Mouse (Mus musculus) cerebellum, postnatal 10 days (tissue): Measurements from ENCODE around the gene Ogfod1.

ENCODE experiments used
- DNase-seq, 2 experiments: peaks; one replicate each; pipeline ENCODE4 v3.0.0; 2021; ENCODE audit warnings: mixed read lengths in 2 of 2

Ogfod1 gene

DNA sequence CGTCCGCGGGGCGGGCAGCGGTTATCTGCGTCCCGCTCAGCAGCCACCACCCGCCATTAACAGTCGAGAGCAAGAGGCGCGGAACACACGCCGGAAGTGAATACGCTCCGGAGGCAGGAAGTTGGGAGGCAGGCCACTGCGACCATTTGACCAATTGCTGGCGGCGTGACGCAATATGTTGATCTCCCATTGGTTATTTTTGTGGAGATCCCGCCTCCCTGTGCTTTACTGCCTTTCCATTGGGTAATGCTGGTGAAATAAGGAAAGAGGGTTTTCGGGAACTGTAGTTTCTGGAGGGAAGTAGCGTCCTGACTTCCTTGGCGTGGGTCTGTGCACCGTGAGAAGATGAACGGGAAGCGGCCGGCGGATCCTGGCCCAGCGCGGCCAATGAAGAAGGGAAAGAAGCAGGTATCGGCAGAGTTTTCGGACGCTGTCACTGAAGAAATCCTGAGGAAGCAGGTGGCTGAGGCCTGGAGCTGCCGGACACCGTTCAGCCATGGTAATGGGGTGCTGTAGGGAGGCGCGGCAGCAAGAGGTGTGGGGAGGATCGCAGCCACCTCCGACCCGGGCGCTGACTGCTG lies at the start of gene Ogfod1, which contains the start of gene Nudt21:
Gene Ogfod1, plus strand, starts transcription at position 255 of the 581 bp plus-strand sequence.
Gene Nudt21, minus strand, starts transcription at position 88 of the 581 bp plus-strand sequence.
- DNase-seq, result peak; percentile 97

DNA sequence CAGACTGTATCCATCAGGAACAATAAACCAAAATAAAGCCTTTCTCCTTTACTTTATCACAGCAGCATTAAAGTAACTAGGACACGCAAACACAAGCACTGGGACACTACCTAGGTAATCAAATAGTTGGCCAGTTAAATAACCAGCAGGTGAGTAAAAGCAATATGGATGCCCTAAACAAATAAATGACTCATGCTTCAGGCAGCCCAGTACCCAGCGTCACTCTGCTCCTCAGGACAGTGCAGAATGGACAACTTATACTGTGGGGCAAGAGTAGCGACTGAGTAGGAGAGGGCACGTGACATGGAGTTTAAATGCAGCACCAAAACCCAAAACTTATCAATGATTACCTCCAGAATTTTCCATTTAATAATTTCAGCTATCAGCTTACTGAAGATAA lies 47.3 kb upstream of the Ogfod1 start:
- DNase-seq, result no peak

DNA sequence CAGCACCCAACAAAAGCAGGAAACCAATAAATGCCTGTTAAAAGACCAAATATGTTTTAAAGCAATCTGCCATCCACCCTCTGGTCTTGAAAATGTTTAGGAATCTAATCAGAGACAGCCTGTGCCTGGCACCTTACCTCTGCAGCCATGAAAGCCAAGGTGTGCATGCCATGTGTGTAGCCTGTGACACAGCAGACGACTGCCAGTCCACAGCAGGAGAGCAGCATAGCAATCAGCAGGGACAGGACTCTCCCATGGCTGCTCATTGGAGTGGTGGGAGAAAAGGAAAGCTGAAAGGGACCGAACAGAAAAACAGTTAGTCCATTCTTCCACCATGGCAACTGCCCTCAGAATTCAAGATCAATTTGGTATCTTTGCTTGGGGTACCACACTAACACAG lies 38.0 kb upstream of the Ogfod1 start:
- peak in 1 of 2 experiments; percentile 34 for DNase-seq

DNA sequence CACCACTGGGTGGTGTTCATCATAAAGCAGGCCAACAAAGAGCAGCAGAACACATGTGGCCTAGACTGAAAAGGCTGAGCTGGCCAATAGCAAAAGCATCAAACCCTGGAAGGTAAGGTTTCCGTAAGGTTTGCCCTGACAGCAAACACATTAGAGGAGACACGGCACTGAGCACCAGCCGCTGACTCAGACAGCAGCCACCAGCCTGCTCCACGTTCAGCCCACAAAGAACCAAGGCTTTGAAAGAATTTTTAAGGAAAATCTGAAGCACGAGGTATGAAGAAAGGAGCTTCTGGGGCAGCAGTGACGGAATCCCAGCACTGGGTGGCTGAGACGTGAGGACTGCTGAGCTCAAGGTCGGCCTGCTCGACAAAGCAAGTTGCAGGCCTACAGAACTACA lies 32.9 kb upstream of the Ogfod1 start:
- no peak for DNase-seq

DNA sequence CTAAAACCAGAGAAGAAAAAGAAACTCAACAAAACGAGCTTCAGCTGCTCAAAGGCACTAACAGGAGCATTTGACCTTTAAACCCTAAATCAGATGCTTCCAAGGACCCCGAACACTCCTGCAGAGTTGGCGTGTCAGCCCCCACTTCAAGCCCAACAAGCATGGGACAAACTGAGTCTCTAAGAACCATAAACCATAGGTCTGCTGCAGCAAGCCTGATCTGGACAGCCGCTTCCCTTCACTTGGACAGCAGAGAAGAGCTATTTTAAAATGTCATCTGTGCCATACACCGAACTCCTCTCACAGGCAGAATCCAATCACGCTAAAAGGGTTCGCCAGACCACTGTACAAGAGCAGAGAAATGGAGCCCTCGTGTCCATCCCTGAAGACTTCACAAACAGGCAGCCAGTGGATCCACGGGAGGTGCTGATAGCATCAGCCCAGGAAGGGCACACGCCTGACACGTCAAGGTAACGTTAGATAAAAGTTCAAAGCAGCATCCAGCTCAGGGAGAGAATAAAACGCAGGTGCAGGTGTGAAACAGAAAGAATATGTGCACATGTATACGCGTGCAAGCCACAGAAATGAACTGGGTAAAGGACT lies 27.7 kb upstream of the Ogfod1 start:
- DNase-seq, result no peak

DNA sequence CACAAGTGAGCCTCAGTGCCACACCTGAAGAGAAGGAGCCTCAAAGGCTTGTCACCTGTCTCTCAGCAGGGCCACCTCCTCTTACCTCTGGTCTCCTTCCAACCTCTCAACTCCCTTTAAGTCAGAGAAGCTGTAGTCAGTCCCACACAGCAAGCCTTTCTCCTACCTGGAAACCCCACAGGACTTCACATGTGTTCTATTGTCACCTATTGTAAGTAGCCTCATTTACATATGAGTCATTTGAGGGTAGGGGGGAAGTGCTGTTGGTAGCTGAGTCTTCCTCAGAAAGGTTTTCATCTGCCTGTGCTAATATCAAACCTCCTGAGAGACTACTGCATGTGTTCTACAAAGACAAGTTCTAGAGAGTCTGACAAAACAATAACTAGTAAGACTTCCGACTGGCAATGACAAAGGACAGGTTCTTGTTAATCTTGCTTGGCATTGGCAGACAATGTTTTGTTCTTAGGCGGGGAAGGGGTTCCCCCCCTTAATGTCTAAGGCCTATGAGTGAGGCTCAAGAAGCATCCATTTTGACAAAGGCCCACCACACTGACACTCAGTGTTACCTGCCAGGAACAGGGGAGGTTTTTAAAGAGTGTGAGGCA lies 26.8 kb upstream of the Ogfod1 start:
- no peak for DNase-seq

DNA sequence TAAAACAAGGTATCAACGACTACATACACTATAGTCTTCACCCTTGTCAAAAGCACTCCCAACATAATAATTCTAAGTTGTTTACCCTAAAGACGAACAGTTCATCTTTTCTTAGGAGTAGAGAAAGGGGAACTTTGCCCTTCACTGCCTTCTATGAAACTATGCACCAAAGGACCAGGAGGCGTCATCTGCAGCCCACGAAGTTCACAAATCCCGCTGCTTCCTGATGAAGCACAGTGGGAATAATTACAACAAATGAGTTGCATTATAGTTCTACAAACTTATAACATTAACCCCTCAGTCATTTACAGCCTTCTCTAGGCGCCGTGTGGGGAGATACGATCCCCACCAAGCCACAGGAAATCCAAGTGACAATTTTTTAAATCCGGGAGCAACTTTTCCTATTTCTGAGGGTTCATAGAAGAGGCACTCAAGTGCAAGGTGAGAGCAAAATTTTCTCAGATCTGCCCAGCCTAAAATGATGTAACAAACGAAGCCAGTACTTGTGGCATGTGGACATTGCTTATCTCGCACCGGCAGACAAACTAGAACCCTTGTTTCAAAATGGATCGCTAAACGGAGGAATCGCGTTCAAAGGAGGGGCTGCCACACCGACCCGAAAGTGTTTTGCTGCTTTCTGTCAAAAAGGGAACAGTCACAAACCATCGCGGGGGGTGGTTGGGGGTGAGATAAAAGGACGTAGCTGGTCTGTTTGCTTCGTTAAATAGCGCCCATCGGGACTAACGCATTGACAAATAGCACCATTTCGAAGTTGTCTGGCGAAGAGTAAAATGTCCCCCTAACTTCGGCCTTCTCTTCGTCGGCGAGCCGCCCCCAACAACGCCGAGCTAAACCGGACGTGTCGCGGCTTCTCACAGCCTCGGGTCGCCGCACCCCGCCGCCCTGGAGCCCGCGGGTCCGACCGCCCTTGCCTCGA lies 25.7 kb upstream of the Ogfod1 start:
- no peak for DNase-seq

DNA sequence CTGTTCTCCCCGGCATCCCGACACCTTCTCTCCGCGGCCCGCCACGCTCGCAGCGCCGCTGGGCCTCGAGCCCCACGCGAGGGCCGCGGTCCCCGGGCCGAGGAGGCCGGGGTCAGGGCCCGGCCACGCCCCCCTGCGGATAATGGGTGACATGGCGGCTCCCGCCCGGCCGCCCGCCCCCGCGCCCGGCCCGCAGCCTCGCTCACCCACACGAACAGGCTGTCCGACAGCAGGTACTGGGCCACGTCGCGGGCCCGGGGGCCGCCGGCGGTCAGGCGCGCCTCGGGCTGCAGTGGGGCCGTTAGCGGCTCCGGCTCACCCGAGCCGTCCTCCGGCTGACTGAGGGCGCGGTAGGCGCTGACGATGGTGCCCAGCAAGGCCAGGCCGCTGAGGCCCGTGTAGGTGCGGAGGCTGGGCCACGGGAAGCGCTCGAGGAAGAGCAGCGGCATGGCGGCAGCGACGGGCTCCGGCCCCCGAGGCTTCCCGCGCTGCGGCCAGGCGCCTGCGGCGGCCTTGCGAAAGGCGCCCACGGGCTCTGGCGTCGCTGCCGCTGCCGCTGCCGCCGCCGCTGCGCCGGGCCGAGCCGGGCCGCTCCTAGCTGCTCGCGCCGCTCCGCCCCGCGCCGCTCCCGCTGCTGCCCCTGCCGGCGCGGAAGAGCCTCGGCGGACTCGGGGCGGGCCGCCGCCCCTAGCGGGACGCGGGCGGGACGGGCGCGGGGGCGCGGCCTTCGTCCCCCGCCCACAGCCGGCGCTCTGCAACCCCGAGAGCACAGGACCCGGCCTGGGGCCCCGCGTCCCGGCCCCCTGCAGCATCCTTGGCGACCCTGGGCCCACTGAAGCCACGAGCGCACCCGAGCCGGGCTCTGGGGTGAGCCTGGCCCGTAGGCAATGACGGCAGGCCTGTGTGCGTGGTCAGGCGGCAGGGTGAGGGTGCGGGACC lies 24.7 kb upstream of the Ogfod1 start, which contains the start of gene Amfr:
Gene Amfr, minus strand, starts transcription at position 830 of the 939 bp plus-strand sequence.
- DNase-seq, result peak; percentile 87 to 89

DNA sequence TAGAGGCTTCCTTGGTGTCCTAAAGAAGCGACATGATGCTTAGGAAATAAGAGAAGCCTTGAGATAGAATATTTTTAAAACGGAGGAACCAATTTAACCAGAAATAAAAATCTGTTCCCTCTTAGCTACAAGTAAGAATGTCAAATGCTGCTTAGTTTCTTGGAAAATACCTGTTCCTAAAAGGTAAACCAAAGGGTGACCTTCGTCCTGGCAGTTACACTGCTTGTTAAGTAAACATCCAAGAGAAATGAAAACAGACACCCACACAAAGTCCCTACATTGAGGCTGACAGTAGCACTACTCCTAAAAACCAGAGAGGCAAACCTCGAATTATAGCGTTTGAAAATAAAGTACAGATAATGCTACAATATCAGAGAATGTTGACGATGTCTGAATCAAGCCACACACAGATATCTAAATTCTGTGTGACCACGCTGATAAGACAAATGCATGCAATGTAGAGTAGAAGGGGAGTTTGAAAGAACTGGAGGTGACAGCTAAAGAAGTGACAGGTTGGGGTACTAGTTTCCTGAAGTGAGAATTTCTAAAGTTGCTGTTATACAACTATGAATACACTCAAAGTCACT lies 23.9 kb upstream of the Ogfod1 start:
- DNase-seq, result no peak

DNA sequence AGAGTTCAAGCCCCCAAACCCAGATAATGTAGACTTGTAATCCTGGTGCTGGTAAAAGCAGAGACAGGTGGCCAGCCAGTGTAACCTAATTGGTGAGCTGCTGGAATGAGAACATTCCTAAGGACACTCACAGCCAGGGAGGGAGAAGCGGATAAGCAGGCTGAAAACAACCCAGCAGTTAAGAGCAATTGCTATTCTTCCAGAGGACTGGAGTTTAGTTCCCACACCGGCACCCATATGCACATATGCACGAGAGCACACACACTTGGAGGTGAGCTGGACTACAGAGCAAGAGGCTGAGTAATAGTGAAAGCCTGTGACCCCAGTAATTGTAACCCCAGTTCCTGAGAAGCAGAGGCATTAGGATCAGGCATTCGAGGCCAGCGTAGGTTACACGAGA lies 13.1 kb upstream of the Ogfod1 start:
- no peak for DNase-seq

DNA sequence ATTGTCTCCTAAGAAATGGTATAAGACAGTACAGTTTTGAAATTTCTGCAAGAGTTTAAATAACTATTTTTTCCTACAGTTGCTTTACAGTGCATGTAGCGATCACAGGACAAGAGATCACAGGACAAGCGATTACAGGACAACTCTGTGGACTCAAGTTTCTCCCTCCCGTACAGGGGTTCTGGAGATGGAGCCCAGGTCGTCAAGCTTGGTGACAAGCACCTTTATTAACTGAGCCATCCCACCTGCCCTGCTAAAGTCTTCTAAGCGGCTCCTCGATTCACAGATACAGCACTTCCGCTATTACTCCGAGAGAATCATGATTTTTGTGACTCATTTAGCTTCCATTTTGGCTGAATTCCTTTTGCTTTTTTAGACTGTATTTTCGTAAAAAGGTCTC lies 7.3 kb upstream of the Ogfod1 start:
- DNase-seq, result no peak

DNA sequence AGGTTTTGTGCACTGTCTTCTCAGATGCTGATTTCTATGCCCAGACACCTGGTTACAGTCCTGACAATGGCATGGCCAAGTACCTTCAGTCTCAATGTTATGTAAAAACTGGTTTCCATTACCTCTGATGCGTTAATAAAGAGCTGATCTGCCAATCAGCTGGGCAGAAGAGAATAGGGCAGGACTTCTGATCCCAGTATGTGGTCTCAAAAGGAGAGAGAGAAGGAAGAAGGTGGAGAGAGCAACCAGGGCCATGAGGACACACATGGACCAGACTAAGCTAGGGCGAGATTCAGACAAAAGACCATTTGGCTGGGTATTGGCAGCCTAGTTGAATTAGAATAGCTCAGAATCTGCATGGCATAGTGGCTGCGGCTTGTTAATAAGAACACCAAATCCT lies 3.4 kb upstream of the Ogfod1 start:
- DNase-seq, result no peak

DNA sequence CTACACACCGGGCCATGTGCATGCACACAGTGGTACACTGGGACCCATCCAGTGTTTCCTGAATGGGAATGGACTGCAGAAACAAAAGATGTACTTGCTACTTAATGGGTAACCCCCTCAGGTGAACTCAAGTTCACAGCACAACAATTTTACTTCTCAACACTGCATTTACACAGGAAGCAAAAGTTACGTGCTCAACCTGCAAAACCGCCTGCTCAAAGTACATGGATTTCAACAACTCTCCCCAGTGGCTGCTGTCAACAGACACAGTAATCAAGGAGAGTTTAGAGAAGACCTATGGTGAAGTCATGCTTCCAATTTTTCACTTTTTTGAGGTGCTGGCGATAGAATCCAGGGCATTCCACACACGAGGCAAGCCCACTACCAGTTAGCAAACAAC lies 1.8 kb upstream of the Ogfod1 start:
- no peak for DNase-seq

DNA sequence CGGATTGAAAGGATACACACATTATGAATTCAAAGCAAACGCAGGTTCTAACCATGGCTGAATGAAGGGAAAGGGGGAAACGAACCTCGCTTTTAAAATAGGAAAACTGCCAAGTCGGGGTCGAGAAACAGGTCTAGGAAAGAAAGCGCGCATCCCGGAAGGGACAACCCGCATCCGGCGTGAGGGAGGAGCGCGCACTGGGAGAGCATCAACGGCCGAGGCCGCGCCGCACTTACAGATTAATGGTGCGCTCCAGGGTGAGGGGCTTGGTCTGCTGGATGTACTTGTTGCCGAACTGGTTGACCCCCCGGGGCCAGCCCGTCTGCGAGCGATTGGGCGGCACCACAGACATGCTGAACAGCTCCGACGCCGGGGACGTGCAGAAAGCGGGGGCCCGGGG lies 457 bp upstream of the Ogfod1 start:
- DNase-seq, result peak; percentile 81 to 83

DNA sequence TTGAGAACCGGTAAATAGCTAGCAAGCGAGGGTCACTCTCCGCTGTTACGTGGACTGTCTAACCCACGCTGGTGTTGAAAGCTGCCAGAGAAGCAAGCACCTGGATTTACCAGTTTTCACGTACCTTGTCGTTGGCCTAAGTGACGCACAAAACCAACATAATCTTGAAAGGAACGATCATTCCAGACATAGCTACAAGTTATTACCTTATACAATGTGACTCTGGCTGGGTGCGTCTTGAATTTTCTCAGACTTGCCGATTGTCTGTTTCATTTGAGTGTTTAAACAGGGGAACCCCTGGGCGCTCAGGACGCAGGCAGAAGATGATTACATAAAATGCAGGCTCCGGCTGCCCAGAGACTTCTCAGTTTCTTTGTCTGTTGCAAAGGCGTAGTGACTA lies 808 bp downstream of the Ogfod1 start:
- peak; percentile 20 to 26 for DNase-seq

DNA sequence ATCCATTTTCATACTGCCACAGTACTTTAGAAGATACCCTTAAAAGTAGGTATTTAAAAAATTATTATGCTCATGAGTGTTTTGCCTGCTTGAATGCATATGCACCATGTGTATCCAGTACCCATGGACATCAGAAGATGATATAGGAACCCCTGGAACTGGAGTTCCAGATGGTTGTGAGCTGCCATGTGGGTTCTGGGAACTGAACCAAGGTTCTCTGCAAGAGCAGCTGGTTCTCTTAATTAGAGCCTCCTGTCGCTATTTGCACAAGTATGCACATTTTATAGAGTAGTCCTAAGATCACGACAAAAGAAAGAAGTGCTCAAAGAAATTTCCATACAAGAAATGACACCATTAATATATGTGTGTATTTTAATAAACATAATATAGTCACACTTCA lies 10.8 kb downstream of the Ogfod1 start:
- peak; percentile 57 to 64 for DNase-seq

DNA sequence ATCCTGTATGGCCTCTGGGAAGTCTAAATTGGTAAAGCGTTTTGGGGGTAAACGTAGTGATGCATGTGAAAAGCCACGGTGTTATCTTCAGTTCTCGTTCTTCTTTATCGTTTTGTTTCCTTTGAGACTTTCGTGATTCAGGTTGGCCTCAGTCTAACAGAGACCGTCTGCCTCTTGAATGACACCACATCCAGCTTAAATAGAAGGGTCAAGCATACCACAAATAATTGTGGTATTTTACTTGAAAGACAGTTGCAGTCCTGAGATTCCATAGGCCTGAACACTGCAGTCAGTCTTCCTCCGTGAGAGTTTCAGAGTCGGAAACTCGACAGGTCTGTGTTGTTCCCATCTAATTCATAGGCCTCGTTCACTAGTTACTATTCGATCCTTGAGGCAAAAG lies 15.7 kb downstream of the Ogfod1 start:
- no peak for DNase-seq

DNA sequence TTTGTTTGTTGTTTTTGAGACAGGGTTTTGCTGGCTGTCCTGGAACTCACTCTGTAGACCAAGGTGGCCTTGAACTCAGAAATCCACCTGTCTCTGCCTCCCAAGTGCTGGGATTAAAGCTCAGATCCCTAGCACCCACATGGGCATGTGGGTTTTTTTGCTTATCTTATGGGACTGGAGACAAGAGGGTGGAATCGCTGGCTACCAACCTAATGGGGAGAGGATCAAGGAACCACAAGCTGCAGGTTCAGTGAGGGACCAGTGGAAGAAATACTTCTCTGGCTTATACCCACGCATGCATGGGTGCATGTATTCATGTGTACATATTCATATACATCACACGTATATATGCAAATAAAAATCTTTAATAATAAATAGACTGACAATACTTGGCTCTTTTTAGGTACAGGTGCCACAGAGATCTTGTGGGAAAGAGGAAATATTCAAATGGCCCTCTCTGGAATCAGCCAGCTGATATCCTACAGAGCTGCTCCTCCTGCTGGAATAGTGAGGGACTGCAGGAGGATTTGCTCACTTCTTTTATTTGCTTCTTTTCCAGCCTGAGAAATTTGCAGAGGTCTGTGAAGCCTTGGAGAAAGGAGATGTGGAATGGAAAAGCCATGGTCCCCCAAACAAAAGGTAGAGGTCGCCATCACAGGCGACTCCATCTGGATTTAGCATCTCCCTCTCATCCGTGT lies 20.3 kb downstream of the Ogfod1 start:
- DNase-seq, result peak; percentile 78 to 87

DNA sequence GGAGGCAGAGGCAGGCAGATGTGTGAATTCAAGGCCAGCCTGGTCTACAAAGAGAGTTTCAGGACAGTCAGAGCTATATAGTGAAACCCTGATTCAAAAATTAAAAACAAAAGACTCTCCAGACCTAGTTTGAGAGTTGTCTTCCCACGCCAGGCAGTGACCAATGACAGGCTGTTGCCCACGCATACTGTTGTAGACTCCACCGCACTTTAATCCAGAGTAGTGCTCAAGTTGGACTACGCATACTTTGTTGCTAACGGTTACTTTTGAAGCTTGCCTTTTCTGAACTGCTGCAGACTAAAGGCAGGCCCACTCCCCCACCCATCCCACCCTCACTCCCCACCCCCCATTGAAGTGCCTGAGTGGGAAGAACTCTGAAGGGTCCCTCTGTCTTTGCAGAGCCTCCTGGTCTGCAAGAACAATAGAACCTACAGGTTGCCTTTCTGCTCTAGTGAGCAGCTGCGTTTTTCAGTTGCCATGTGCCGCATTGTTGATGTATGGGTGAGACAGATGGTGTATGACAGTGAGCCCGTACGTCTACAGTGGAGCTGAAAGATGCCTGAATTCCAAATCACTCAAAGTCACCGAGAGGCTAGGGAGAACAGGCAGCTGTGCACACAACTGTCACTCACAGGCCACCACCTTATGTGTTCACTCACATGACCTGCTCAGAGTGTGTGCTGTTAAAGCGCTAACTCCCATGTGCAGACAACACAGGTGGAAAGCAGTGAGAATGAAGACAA lies 29.3 kb downstream of the Ogfod1 start:
- DNase-seq, result no peak

DNA sequence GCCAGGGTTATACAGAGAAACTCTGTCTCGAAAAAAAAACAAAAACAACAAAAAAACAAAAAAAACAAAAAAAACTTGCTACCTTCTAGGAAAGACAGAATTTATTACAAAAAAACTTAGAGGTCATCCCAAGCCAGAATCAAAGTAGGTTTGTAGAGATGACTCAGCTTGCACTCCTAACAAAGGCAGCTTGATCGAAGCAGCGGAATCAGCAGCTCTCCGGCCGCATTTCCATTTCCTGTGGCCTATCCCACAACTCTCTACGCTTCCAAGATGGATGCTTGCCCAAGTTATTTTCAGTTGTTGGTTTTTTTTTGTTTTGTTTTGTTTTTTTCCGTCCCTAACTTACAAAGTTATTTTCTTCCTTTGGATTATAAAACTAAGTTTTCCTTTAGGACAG lies 31.8 kb downstream of the Ogfod1 start:
- no peak for DNase-seq
